Mouse (Mus musculus) E14TG2a.4 (cell line): ENCODE results near the gene Osbpl9.

Experiments used
- H3K27me3 ChIP-seq: 2 replicates; pipeline ENCODE4 v1.6.1; 2014; ENCODE audit warnings: low read length, control low read depth; ENCODE audit not compliant: insufficient read depth
- H3K36me3 ChIP-seq: 2 replicates; pipeline ENCODE4 v1.6.1; 2014; ENCODE audit warnings: low read length, control low read depth; ENCODE audit not compliant: insufficient read depth
- H3K4me1 ChIP-seq: replicated peaks from 2 replicates; pipeline ENCODE4 v1.6.1; 2014; ENCODE audit warnings: low read depth, low read length, control low read depth
- H3K4me3 ChIP-seq: replicated peaks from 2 replicates; pipeline ENCODE4 v1.5.1; 2014; ENCODE audit warnings: mild to moderate bottlenecking, low read length
- H3K9me3 ChIP-seq: 2 replicates; pipeline ENCODE4 v1.6.1; 2014; ENCODE audit warnings: low read length, control low read depth
- CTCF ChIP-seq: conservative IDR thresholded peaks from 2 replicates; pipeline ENCODE4 v1.5.1; 2014; ENCODE audit warnings: low read length
- NANOG ChIP-seq: IDR thresholded peaks from 2 replicates; pipeline ENCODE4 v1.6.1; 2014; ENCODE audit warnings: borderline replicate concordance, low read length, mixed read lengths
- POU5F1 ChIP-seq: IDR thresholded peaks from 2 replicates; pipeline ENCODE4 v1.6.1; 2014; ENCODE audit warnings: low read length, borderline replicate concordance

The Osbpl9 gene

DNA sequence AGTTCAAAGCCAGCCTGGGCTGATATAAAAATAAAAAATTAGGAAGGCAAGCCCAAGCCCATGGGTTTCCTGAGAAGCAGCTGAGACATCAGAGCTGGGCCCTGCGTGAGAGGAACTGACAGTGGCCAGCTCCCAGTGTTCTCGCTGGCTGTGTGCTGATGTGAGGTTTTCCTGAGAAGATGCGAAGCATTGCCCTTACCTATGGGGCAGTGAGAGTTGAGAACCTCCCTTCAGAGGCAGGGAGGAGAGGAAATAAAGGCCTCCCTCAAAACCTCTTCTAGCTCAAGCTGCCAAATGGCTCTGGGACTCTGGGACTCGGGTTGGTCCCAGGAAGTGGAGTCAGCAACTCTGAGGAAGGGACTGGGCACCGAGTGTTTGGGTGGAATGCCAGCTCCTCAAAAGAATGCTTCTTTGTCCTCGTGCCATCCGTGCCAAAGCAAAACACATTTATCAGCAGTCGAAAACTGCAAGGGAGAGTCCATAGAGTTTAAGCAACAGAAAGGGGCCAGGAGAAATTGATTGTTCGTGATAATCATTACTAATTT is 32.8 kb upstream of the Osbpl9 start:
- TF ChIP-seq CTCF (no peak), POU5F1 (no peak), NANOG (no peak)
- H3K4me3 ChIP-seq = no peak overlapping the region
- no peaks in the 10 kb centered on the region for H3K27me3 ChIP-seq
- no peaks in the 10 kb centered on the region for H3K9me3 ChIP-seq
- no peaks in the 10 kb centered on the region for H3K36me3 ChIP-seq
- peaks cover 11% of the 10 kb centered on the region for H3K4me1 ChIP-seq

DNA sequence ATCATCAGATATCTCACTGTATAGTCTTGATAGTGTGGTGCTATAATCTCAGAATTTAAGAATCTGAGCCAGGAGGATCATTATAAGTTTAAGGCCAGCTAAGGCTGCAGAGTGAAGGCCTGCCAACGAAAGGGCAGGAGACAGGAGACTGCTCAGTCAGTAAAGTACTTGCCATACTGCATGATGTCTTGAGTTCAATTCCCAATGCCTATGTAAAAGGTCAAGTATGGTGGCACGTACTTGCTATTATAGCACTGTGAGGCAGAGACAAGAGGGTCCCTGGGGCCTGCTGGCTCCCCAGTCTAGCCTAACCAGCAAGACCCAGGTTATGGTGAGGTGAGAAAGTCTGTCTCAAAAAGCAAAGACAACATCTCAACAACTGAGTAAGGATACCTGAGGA is 32.1 kb upstream of the Osbpl9 start, which contains the start of gene Calr4:
Calr4 (plus strand) TSS at position 301 of the 400 bp plus-strand sequence.
- Histone ChIP-seq H3K36me3 (no peaks in the 10 kb centered on the region), H3K9me3 (no peaks in the 10 kb centered on the region), H3K4me3 (no peak within 1 kb of the TSS), H3K27me3 (no peaks in the 10 kb centered on the region), H3K4me1 (peaks cover 16% of the 10 kb centered on the region)
- TF ChIP-seq NANOG (no peak), CTCF (no peak), POU5F1 (no peak)

DNA sequence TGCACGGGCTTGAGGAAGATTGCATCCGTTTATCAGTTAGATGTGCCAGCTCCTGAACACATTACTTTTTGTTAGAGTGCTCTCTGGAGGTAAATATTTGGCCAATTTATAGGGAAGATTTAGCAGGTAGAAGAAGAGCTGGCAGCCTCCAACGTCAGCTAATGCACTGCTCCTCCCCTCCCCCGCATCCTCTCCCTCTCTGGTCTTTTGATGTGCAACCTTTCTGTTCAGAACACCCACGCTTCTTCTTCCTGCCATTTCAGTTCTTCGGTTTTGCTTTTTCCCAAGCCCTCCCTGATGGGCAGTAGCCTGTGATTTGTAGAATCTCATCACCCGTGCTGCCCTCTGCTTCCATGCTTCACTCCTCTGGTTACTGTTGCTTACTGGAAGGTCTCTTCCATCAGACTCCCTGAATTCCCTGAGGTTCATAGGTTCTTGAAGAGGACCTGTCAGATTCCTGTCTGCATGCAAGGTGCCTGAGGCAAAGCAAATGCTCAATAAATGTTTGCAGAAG is 27.8 kb upstream of the Osbpl9 start:
- Histone ChIP-seq H3K4me1 (0 out of 2 replicates have a peak, but pooled peaks cover 11% of the 10 kb centered on the region), H3K4me3 (no peak overlapping the region), H3K36me3 (no peaks in the 10 kb centered on the region), H3K27me3 (no peaks in the 10 kb centered on the region), H3K9me3 (no peaks in the 10 kb centered on the region)
- TF ChIP-seq POU5F1 = no peak
- TF ChIP-seq NANOG = no peak
- no peak for TF ChIP-seq CTCF

DNA sequence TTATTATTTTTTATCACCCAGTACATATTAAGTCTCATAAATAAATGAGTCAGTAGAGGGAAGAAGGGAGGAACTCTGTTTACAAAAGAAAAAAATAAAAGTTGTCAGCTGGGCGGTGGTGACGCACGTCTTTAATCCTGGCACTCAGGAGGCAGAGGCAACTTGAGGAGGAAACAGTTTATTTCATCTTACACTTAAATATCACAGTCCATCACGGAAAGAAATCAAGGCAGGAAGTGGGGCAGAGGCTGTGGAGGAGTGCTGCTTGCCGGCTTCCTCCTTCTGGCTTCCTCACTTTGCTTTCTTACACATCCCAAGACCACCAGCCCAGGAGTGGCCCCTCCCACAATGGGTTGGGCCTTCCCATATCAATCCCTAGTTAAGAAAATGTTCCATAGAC is 24.0 kb upstream of the Osbpl9 start:
- H3K9me3 ChIP-seq = no peaks in the 10 kb centered on the region
- no peaks in the 10 kb centered on the region for H3K27me3 ChIP-seq
- peaks cover 25% of the 10 kb centered on the region; the same call in 1 of the 2 replicates for H3K4me1 ChIP-seq
- TF ChIP-seq CTCF = no peak
- TF ChIP-seq NANOG = no peak
- no peak for TF ChIP-seq POU5F1
- no peak overlapping the region for H3K4me3 ChIP-seq
- no peaks in the 10 kb centered on the region for H3K36me3 ChIP-seq

DNA sequence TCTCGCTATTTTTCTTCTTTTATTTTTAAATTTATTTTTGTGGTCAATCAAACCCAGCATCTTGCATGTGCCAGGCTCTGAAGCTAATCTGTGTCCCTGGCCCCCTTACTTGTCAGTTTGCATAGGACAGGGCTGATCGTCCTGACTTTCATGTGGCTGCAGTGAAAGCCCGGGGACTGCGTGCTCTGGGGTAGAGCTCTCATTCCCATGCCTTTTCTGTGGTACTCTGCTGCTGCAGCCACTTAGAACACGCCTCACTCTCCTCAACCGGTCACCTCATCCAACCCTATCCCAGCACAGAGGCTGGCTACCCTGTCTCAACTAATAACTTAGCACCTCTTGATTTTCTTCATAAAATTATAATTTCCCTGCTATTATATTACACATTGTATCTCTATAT is 23.5 kb upstream of the Osbpl9 start:
- Histone ChIP-seq H3K36me3 (no peaks in the 10 kb centered on the region), H3K27me3 (no peaks in the 10 kb centered on the region), H3K9me3 (no peaks in the 10 kb centered on the region), H3K4me1 (peaks cover 25% of the 10 kb centered on the region; the same call in 1 of the 2 replicates), H3K4me3 (no peak overlapping the region)
- TF ChIP-seq CTCF = no peak
- TF ChIP-seq POU5F1 = no peak
- TF ChIP-seq NANOG = no peak

DNA sequence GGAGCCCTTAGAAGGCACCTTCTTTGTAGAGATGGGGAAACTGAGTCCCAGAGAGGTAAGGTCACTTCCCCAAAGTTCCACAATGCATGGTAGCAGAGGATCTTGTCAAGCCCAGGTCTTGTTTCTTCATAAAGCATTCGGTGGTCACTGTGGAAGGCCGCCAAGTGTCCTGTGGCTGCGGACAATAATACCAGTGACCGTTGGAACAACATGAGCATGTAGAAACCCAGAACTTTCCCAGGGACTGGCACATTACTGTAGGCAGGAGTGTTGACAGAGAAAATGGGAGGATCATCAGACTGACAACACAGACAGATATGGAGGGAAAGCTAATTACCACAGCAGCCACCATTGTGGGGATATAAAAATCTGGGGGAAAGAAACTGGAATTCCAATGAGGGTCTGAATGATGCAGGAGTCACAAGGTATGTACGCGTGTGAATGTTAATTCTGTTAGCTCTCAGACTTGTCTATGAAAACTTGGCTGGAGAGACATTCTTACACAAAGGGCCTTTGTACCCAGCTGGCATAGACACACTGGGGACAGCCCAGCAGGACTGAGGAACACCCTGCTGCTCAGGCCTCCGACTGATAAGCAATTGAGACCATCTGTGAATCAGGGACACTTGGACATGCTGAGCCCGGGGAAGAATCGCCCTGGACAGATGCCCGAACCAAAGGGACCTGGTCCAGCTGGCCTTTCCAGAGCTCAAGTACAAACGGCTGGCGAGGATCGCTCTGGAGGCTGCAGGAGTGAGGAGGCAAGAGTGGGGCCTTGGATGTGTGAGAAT is 22.9 kb upstream of the Osbpl9 start:
- Histone ChIP-seq H3K9me3 (no peaks in the 10 kb centered on the region), H3K4me3 (no peak overlapping the region), H3K36me3 (no peaks in the 10 kb centered on the region), H3K4me1 (peaks cover 25% of the 10 kb centered on the region; the same call in 1 of the 2 replicates), H3K27me3 (no peaks in the 10 kb centered on the region)
- TF ChIP-seq NANOG (no peak), CTCF (no peak), POU5F1 (no peak)

DNA sequence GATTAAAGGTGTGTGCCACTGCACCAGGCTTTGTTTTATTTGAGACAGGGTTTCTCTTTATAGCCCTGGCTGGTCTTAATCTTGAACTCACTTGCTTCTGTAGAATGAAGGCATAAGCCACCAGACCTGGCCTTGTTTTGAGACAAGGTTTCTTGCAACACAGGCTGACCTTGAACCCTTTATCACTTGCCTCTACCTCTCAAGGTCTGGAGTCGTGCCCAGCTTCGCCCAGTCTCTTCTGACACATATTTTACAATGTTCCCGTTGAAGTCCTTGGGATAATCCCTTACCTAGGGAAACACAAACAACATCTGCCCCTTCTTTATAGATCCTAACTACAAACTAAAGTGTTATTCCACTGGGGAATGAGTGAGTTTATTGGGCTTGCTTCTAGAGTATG is 19.9 kb upstream of the Osbpl9 start:
- Histone ChIP-seq H3K36me3 (no peaks in the 10 kb centered on the region), H3K4me1 (peaks cover 31% of the 10 kb centered on the region), H3K4me3 (no peak overlapping the region), H3K9me3 (no peaks in the 10 kb centered on the region), H3K27me3 (no peaks in the 10 kb centered on the region)
- TF ChIP-seq CTCF = no peak
- TF ChIP-seq NANOG = no peak
- no peak for TF ChIP-seq POU5F1

DNA sequence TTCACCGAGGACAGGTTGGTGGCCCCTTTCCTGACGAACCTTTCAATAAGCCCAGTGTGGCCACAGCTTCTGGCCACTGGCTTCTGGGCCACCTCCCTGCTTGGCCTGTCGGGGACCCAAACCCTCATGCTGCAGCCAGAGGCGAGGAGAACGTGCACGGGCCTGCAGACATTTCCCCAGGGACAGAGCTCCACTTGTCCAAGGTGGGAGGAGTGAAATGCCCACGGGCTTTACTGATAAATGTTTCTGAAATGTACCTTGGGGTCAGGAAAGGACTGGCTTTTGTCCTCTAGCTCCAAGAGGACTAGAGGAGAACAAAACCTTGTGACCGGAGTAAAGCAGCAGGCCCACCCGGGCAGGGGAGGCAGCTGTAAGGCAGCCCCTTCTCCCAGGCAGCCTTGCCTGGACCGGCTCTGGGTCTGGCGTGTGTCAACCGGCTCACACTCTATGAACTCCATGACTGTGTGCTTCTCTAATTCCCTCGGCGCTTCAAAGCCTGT is 18.4 kb upstream of the Osbpl9 start:
- TF ChIP-seq NANOG (no peak), CTCF (no peak), POU5F1 (no peak)
- H3K4me1 ChIP-seq = peaks cover 28% of the 10 kb centered on the region
- H3K27me3 ChIP-seq = no peaks in the 10 kb centered on the region
- H3K4me3 ChIP-seq = no peak overlapping the region
- H3K36me3 ChIP-seq = no peaks in the 10 kb centered on the region
- H3K9me3 ChIP-seq = no peaks in the 10 kb centered on the region

DNA sequence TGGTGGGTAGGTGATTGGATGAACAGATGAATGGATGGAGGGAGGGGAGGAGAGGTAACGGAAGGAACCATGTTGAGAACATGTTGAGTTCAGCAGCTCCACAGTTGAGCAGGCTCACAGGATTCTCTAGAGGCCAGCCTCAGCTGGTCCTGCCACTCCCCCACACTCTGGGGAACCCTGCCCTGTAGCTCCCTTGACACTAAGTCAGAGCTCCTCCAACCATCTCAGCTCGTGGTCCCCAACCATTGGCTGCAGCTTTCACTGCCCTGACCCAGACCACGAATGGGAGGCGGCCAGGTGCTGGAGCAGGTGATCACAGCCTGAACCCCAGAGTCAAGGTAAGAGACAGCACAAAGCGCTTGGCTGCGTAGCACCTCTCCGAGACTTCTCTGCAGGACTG is 15.9 kb upstream of the Osbpl9 start:
- no peaks in the 10 kb centered on the region for H3K9me3 ChIP-seq
- TF ChIP-seq CTCF (no peak), NANOG (no peak), POU5F1 (no peak)
- peak overlapping the region; percentile 41 for H3K4me3 ChIP-seq
- no peaks in the 10 kb centered on the region for H3K27me3 ChIP-seq
- H3K36me3 ChIP-seq = no peaks in the 10 kb centered on the region
- peaks cover 12% of the 10 kb centered on the region for H3K4me1 ChIP-seq
